Mouse (Mus musculus): ENCODE data around the gene Crot.

The Crot gene

DNA sequence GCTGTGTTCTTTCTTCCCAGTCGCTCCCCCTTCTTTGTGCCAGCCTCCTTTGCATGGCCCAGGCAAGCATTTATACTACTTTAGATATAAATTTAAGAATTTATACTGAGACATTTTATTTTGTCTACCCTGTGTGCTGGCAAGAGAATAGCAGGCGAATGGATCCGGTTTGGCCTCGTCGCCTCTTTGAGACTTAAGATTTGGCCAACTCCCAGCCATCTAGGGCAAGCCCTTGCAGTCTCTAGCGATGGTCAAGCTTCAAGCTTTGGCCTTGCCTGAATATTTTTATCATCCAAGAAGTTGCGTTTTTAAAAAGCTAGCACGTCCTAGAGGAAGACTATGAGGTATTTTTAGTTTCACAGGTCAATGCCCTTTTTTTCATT lies 380 bp upstream of the Crot start:
- in situ Hi-C loops (cut with MboI, MseI) = loop anchor here (5.0 kb wide), 1 partner anchor 60 kb away; no protein-coding TSS in a partner anchor

DNA sequence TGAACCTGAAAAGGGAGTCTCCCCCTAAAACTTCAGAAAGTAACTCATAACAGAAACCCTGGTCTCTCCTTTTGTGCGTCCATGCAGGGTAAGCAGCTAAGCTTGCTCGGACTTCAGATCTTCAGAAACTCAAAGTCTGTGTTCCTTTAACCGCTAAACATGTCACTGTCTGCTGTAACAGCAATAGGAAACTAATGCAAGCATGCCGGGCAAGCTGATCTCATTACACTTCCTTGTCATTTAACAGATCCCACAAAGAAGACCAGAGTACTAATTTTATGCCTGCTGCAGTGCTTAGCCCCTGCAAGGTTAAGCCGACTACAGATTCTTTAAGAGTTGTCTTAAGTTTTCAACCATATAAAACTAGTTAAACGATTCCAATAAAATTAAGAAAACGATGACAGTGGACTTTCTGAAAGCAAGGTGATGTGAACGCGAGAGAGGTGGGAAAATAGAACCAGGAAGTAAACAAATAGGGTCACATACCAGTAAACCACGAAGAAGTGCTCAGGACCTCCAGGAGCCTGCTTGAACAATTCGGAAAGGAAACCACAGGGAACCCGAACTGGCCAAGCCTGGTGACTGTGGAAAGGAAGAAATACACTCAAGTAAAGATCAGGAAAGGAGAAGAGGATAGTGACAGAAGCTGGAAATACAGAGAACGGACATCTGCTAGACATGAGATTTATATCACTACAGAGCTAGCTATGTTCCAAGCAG lies 998 bp downstream of the Crot start:
- in situ Hi-C loops (cut with MboI, MseI) = loop anchor here (5.0 kb wide), 1 partner anchor 61 kb away; no protein-coding TSS in a partner anchor

DNA sequence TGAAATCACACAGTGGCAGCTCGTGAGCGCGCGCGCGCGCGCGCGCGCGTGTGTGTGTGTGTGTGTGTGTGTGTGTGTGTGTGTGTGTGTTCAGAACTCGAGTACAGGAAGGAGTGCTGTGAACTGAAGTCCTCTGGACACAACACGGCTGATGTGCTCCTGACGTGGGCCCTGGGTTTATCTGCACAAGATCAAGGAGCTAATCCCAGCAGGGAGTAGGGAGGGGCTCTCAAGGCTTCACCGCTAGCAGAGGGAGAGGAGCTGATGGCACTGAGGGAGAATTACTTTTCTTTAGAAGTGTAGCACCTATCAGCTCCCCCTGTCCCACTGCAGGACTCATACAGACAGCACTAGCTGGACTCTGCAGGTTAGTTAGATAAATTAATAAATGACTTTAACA lies 5.5 kb downstream of the Crot start:
- in situ Hi-C loops (cut with MboI, MseI) = no loop called here

DNA sequence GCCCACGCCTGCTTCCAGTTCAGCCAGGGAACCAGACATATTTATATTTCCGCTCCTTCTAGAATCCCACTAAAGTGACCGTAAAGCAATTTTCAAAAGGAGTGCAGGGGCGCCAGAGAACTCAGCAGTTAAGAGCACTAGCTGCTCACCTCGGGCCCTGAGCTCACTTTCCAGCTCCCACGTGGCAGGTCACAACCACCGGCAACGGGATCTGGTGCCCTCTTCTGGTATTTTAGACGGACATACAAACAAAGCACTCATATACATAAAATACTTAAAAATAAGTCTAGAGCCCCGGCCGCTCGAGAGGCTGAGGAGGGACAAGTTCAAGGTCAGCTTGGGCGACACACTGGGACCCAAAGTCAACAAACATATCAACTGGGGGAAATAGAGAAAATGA lies 6.6 kb downstream of the Crot start:
- in situ Hi-C loops (cut with MboI, MseI) = no loop called here

- in situ Hi-C loops (cut with MboI, MseI) = no loop called here
Measured at GRCm38 (mm10) chr5:8987925-8988324, 9.2 kb downstream of the Crot start.

GRCm38 (mm10) chr5:8985470-8985869 lies 11.7 kb downstream of the Crot start:
- in situ Hi-C loops (cut with MboI, MseI) = no loop called here

GRCm38 (mm10) chr5:8974721-8975120 lies 22.4 kb downstream of the Crot start:
- in situ Hi-C loops (cut with MboI, MseI) = no loop called here

- in situ Hi-C loops (cut with MboI, MseI) = no loop called here
Measured at GRCm38 (mm10) chr5:8972355-8972754, 24.8 kb downstream of the Crot start.

DNA sequence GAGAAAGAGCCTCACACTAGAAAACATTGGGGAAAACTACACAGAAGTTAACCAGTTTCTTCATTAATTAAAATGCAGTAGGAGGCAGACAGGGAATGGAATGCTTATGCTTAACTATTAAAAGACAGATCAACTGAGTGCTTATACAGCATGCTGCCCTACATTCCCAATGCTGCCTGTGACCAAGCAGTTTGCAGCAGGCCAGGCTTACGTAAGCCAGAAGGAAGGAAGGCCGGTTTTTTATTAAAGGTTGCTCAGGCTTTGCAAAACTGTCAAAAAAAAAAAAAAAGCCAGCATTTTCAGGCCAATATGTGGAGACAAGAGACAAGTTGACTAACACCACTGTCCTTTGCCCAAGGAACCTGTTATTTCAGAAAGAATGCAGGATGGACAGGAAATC lies 26.4 kb downstream of the Crot start:
- in situ Hi-C loops (cut with MboI, MseI) = no loop called here

DNA sequence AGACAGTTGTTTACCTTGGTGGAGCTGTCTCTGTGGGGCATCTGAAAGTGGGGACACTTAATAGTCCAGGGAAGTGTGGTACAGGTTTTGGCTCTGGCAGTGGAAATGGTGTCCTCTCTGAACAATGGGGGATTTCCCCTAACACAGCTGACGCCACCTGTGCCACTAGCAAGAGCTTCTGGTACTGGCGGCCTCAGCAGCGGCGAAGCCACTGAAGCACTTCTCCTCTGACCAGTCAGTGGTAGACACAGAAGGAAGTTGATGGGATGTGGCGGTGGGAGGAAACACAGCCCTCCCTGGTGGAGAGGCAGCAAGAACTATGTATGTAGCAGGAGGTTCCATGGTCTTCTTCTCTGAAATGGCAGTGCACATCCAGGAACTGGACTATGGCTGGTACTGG lies 32.6 kb downstream of the Crot start:
- in situ Hi-C loops (cut with MboI, MseI) = no loop called here

DNA sequence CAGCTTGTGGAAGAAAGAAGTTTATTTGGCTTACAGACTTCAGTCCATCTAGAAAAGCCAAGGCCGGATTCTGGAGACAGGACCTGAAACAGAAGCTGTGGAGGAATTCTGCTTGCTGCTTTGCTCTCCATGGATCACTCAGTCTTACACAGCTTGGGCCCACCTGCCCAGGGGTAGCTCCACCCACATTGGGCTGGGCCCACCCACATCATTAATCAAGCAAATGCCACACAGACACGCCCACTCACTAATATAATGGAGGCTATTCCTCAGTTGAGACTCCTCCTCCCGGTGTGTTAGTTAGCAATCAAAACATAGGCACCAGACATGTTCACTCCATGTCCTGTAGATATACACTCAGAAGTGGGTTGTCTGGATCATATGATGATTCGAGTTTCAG lies 36.6 kb downstream of the Crot start:
- in situ Hi-C loops (cut with MboI, MseI) = no loop called here

GRCm38 (mm10) chr5:8955544-8955943 lies 41.6 kb downstream of the Crot start:
- in situ Hi-C loops (cut with MboI, MseI) = no loop called here

- in situ Hi-C loops (cut with MboI, MseI) = no loop called here
Measured at GRCm38 (mm10) chr5:8953660-8954059, 43.5 kb downstream of the Crot start.

DNA sequence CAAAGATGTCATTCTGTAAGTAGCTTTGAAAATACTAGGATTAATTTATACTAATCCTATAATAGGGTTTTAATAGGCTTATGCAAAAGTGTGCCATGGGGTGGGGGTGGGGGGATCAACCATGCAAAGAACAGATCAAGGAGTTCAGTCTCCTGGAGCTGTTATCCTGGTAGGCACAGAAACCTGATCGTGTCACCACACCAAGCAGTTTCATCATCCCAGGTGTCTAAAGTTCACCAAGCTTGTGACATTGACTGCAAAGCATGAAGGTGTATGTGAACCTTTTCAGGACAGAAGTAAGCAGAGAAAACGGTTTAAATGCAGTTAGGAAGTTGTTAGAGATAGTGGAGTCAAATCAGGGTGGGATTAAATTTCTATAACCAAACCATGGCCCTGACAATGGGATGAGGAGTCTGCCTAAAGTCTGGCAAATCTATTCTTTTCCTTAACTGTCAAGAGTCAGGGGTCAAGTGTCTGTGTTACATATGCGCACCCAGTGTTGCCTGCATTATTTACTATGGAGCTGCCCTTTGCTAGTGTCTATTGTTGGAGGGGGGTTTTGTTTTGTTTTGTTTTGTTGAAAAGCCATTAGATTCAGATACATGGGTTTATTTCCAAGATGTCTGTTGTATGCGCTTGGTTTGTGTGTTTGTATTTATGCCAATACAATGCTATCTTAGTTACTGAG lies 49.6 kb downstream of the Crot start:
- in situ Hi-C loops (cut with MboI, MseI) = loop anchor here (10.0 kb wide), 1 partner anchor 477 kb away; no protein-coding TSS in a partner anchor

DNA sequence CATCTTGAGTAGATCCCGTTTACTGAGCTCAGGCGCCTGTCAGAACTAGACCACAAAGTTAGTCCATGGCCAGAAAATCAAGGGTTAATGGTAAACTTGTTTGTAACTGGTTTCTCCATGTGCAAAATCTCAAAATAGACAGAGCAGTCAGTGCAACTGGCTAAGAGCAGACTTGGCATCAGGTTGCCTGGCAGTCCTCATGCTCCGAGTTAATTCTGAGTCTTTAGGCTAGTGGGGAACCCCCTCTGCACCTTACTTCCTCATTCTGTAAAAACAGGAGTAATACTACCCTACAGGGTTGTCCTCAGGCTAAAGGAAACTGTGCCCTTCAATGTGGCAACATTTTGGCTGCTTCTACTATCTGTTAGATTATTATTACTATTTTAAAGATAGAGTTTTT lies 53.3 kb downstream of the Crot start:
- in situ Hi-C loops (cut with MboI, MseI) = loop anchor here (10.0 kb wide), 1 partner anchor 481 kb away; no protein-coding TSS in a partner anchor

DNA sequence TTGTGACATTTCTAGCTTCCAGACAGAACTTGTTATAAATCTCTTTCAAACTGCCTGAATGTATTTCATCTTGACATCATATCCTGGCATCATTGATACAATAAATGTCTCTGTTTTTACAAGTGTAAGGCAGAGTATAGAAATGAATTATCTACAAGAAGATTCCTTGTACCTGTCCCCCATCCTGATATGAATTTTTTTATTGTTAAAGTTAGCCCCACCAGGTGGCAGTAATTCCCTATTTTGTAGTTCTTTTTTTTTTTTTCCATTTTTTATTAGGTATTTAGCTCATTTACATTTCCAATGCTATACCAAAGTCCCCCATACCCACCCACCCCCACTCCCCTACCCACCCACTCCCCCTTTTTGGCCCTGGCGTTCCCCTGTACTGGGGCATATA lies 55.9 kb downstream of the Crot start:
- in situ Hi-C loops (cut with MboI, MseI) = loop anchor here (10.0 kb wide), 1 partner anchor 484 kb away; no protein-coding TSS in a partner anchor

GRCm38 (mm10) chr5:8937965-8938364 lies 59.2 kb downstream of the Crot start:
- in situ Hi-C loops (cut with MboI, MseI) = loop anchor here (5.0 kb wide), 2 partner anchors 119 to 174 kb away; no protein-coding TSS in a partner anchor

GRCm38 (mm10) chr5:8928440-8928839 lies 68.7 kb downstream of the Crot start:
- in situ Hi-C loops (cut with MboI, MseI) = no loop called here

DNA sequence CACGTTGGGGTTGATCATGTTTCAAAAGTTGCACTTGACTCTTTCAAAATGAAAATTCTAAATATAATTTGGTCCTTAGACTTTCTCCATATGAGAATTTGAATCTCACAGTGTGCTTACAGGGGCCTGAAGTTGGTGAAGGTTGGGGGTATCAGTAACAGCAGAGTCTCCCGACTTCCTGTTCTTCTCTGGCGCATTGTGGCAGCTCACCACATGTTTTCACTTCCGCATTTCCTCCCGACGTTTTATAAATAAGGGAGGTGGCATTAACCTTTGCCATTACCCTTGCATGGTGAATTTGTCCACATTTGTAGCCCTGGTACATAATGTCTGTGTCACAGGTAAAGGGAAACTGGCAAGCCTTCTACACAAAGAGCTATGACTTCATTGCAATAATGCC lies 80.1 kb downstream of the Crot start:
- in situ Hi-C loops (cut with MboI, MseI) = no loop called here

DNA sequence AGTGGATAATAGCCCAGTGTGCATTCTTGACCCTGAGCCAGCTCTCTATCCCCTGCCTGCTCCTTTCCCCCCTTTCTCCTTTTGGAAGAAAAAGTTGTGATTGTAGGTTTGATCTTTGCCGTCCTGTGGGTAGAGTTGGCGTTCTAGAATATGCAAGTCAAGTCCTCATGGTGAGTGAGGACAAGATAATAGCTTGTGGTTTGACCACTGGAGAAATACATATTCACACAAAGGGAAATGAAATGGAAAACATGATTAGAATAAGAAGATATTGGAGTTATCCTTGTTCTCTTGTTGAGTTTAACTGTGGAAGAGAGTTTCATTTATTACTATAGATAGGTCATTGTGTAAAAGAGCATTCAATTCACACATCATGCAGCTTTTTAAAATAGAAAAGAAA lies 80.7 kb downstream of the Crot start:
- in situ Hi-C loops (cut with MboI, MseI) = no loop called here
